Mouse (Mus musculus) C2C12 (cell line): Measurements from ENCODE around the gene Fos.

Experiments used
- CEBPB ChIP-seq: IDR thresholded peaks from one replicate; pipeline ENCODE4 v1.6.1; 2011; ENCODE audit warnings: low read depth, mild to moderate bottlenecking, control low read depth, moderate library complexity
- CTCF ChIP-seq: IDR thresholded peaks from one replicate; pipeline ENCODE4 v1.5.1; 2011; ENCODE audit not compliant: control insufficient read depth, insufficient read depth, insufficient read length
- MAX ChIP-seq: IDR thresholded peaks from one replicate; pipeline ENCODE4 v1.6.1; 2011; ENCODE audit warnings: mild to moderate bottlenecking, control low read depth
- USF1 ChIP-seq: IDR thresholded peaks from one replicate; pipeline ENCODE4 v1.6.1; 2011; ENCODE audit warnings: low read depth, mild to moderate bottlenecking, control low read depth, moderate library complexity

GRCm38 (mm10) chr12:85522631-85523388 is 49.1 kb downstream of the Fos start:
- TF ChIP-seq MAX (no peak), CTCF (no peak), CEBPB (no peak), USF1 (no peak)
